8 mouse cellular contexts compared by ENCODE assay signal in genomic region chr14:45142511-45142910, GRCm38 (mm10).
DNase-seq lines count a peak whose midpoint lies in the region; ATAC-seq lines count a peak whose summit lies in the region.

No protein-coding gene starts in this region.

- H3K27me3 ChIP-seq in lung, embryonic 16.5 days (ENCODE audit: control insufficient read depth, insufficient read depth, low read depth, low read length): no peaks in the 10 kb centered on the region

- peak; percentile 22 to 31 for DNase-seq in adrenal gland, adult 18-20 months (ENCODE audit: low spot score in 2 of 2)
- DNase-seq in adrenal gland, postnatal 4 days (ENCODE audit: low spot score in 2 of 2): no peak
- DNase-seq in urinary bladder, postnatal 14 days (ENCODE audit: low spot score): peak; percentile 40
- DNase-seq in urinary bladder, postnatal 10 days (ENCODE audit: low spot score): no peak
- DNase-seq in forelimb bud, embryonic 11.5 days (ENCODE audit: low read depth, low spot score): peak; percentile 40
- DNase-seq in kidney, postnatal 10 days: peak; percentile 74
- DNase-seq in right cerebral cortex, postnatal 10 days (ENCODE audit: low spot score in 2 of 2): peak; percentile 75 to 78

- no peaks in the 10 kb centered on the region for H3K9me3 ChIP-seq in lung, embryonic 16.5 days (ENCODE audit: control insufficient read depth, low read length)

- no peak overlapping the region for H3K9ac ChIP-seq in lung, embryonic 16.5 days (ENCODE audit: low read length)

- H3K4me3 ChIP-seq in lung, embryonic 16.5 days (ENCODE audit: low read length): no peak overlapping the region

- H3K27ac ChIP-seq in lung, embryonic 16.5 days (ENCODE audit: low read length): no peak overlapping the region

- ATAC-seq in lung, embryonic 16.5 days (ENCODE audit: low read depth): peak; percentile 76

- H3K4me1 ChIP-seq in lung, embryonic 16.5 days (replicated peaks; ENCODE audit: control insufficient read depth, insufficient read depth, low read length): peaks cover 6% of the 10 kb centered on the region; the same call in 1 of the 2 replicates

- 37% methylated on average over 4 of the region's 4 CpGs for WGBS in lung, embryonic 16.5 days

- H3K36me3 ChIP-seq in lung, embryonic 16.5 days (ENCODE audit: control insufficient read depth, insufficient read depth, low read length): no peaks in the 10 kb centered on the region

- H3K4me2 ChIP-seq in lung, embryonic 16.5 days (ENCODE audit: low read depth, low read length): no peak overlapping the region

Comparison
In these comparisons a context has a peak if more than half of its experiments do, and no peak if none do; other contexts are left out.
1. DNase-seq: peak in adrenal gland, adult 18-20 months (2 of 2), urinary bladder, postnatal 14 days (single experiment), forelimb bud, embryonic 11.5 days (single experiment), kidney, postnatal 10 days (single experiment) and right cerebral cortex, postnatal 10 days (2 of 2); none in adrenal gland, postnatal 4 days (0 of 2) and urinary bladder, postnatal 10 days (single experiment).